Mouse (Mus musculus) embryonic fibroblast, embryonic 13.5 days (primary cell): ENCODE measurements around the gene Gm4952.
"Not testable (repeated sequence)": the region's sequence is repeated elsewhere in the genome, so short reads cannot be mapped to it uniquely, and the experiment has no call there.

Experiments
- CTCF ChIP-seq: IDR thresholded peaks from 2 replicates; pipeline ENCODE4 v1.5.1; 2011; ENCODE audit warnings: mild to moderate bottlenecking, control low read depth, low read length, moderate library complexity, borderline replicate concordance; ENCODE audit not compliant: insufficient read depth
- POLR2A ChIP-seq: IDR thresholded peaks from 2 replicates; pipeline ENCODE4 v1.6.1; 2011; ENCODE audit warnings: low read depth, mild to moderate bottlenecking, control low read depth, low read length, moderate library complexity

- not testable (repeated sequence) for TF ChIP-seq CTCF, POLR2A
These were observed 68.8 kb downstream of the Gm4952 start for GRCm38 (mm10) chr19:12668601-12669000.
